Mouse (Mus musculus) ES-Bruce4 (cell line): ENCODE data around the gene Ascc3.

Source experiments
- CTCF ChIP-seq: IDR thresholded peaks from one replicate; pipeline ENCODE4 v1.8.1; 2011; ENCODE audit warnings: low read depth, low read length
- POLR2A ChIP-seq: IDR thresholded peaks from one replicate; pipeline ENCODE4 v1.8.1; 2011; ENCODE audit warnings: low read length; ENCODE audit not compliant: insufficient read depth

GRCm38 (mm10) chr10:50595340-50595739 is 2.9 kb downstream of the Ascc3 start:
- TF ChIP-seq CTCF: no peak
- no peak for TF ChIP-seq POLR2A
